Mouse (Mus musculus) cerebellum, postnatal 4 days (tissue): ENCODE measurements around the gene Cyp2j7.
A peak's percentile ranks its signal among the peaks of the same experiment; 100 is the strongest.
"Not testable (repeated sequence)": the region's sequence is repeated elsewhere in the genome, so short reads cannot be mapped to it uniquely, and the experiment has no call there.

ENCODE experiments used
- DNase-seq, 2 experiments: peaks; one replicate each; pipeline ENCODE4 v3.0.0; 2022; ENCODE audit warnings: low spot score in 2 of 2, mixed read lengths in 1 of 2

Cyp2j7 gene

GRCm38 (mm10) chr4:96236559-96236958 is at the start of gene Cyp2j7:
Cyp2j7 (minus strand) TSS chr4:96236659.
- DNase-seq = no peak

DNA sequence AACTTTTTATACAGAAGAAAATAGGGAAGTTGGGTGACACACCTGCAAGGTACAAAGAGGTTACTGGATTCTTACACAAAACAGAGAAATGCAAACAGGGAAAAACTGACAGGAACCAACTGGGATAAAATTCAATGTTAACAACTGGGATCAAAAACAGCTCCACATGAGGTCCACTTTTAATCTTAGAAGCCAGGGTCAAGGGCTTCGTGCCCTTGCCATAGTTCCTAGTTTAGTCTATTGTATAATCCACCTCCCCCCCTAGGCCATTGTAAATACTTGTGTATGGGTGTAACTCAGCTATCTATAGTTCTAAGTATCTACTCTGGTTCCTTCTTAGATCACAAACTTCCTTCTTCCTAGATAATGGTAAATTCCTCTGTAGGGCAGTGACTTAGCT is 40.4 kb upstream of the Cyp2j7 start:
- DNase-seq = not testable (repeated sequence)

DNA sequence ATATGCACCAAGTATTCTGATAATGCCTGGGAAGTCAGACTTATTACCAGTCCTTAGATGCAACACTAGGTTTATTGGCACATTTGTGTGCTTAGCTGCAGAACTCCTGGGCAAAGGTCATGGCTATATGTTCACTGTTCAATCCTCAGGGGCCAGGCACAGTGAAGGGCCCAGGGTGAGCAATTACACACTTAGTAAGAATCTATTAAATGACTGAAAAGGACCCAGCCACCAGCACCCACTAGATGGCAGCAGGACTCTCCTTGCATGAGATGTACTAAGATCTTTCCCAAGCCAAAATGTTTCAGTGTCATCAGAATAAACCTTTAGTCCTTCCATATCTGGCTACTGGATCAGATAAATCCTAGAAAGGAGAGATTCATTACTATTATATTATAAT is 37.4 kb upstream of the Cyp2j7 start:
- DNase-seq = peak; percentile 31 to 57

DNA sequence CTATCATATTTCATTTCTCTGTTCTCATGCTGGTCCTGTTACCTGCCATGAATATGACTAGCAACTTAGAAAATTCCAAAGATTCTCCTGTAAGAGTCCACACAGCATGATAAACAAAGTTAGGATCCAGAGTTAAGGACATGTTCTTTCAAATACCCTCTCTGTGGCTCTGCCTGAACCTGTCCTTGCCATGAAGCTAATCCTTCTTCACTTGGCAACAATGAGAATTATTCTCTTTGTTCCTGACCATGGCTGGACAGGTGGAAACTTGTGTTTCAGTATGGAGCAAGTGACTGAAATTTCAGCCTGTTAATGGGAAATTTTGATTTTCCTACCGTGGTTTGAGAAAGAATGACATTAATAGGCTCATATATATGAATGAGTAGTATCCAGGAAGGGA is 39.8 kb downstream of the Cyp2j7 start:
- DNase-seq = no peak

- not testable (repeated sequence) for DNase-seq
These were observed 47.1 kb downstream of the Cyp2j7 start for GRCm38 (mm10) chr4:96189321-96189720.

DNA sequence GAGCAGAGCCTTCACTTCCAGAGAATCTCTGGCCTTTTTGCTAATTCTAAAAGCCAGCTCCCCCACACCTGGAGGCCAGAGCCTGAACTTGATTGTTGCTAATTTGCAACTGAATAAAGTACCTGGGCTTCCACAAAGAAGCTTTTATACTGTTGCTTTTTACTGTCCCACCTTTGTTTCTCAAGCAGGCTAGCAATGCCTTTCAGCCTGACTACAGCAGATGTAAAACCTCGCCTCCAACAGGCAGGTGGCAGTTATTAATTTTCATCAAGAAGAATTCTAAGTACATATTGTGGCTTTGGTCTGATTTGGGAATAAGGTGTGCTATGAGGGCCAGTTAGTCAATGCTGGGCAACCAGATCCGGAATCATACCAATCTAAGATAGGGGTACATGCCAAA is 47.8 kb downstream of the Cyp2j7 start:
- not testable (repeated sequence) for DNase-seq

- DNase-seq = not testable (repeated sequence)
These were observed 48.3 kb downstream of the Cyp2j7 start for GRCm38 (mm10) chr4:96188146-96188545.

DNA sequence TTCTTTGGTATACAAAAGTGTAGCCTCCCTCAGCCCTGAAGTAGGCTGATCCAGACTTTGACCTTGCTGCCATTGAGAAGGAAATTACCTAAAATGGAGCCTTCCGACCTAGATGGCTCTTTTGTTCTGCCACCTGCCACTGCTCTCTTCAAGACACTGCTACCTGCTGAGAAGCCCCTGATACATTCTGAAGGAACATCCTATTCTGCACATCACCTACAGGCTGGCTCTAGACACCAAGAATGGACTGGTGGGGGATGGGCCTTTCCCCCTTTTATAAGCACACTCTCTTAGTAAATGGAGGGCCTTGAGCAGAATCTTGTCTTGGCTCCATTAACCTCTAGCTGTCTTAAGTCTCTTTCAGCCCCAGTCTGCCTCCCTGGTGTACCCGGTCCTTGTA is 51.7 kb downstream of the Cyp2j7 start:
- not testable (repeated sequence) for DNase-seq

DNA sequence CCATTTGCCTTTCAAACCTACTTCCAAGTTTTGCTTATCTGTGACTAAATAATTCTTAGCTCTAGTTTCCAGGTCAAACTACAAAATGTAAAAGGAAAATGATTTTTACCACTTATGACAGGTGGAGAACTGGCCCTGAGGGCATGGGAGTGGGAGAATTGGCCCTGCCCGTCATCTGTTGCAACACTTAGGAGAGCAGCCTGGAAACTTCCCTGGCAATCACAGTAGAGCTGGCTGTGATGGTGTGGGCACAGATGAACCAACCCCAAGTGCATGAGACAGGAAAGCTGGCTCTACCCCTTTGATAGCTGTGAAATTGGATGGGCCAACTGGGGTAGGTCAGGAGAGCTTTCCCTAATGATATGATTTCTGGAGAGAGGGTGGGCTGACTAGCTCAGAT is 73.6 kb downstream of the Cyp2j7 start:
- DNase-seq = no peak

- DNase-seq = no peak
These were observed 74.9 kb downstream of the Cyp2j7 start for GRCm38 (mm10) chr4:96161575-96161974.
